Mouse (Mus musculus) CH12F3 (cell line): Measurements from ENCODE around the gene Crisp1.

Experiments used
- in situ Hi-C: fragments of 300-500 bp; cut with MboI; formaldehyde crosslinking; loops from 2 replicates; pipeline ENCODE4 v1.14.3; 2020; ENCODE audit warnings: low sequenced_read_pairs

Gene Crisp1

GRCm38 (mm10) chr17:40319062-40319461, at the start of gene Crisp1:
Crisp1 (minus strand) TSS chr17:40319207.
- in situ Hi-C loops, result no loop called here

- in situ Hi-C loops, result no loop called here
Measured at GRCm38 (mm10) chr17:40342497-40343009, 23.5 kb upstream of the Crisp1 start.

GRCm38 (mm10) chr17:40285435-40285834, 33.6 kb downstream of the Crisp1 start:
- in situ Hi-C loops, result no loop called here

DNA sequence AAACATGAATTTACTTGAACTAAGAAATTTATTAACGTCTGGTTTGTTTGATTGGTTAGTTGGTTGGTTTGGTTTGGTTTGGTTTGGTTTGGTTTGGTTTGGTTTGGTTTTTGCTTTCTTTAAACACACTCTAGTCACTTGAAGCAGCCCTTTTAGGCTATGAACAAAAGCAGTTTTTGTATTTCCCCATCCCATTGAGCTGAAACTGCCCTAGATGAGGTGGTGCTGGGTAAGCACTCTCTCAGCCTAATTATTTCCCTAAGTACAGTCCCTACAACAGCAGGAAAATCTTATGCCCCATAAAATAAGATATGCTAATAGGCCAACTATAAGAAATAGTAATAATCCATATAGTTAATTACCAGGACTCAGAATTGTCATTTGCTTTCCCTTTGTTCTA, 43.5 kb downstream of the Crisp1 start:
- in situ Hi-C loops, result no loop called here

- in situ Hi-C loops, result no loop called here
Measured at GRCm38 (mm10) chr17:40274906-40275470, 44.0 kb downstream of the Crisp1 start.

GRCm38 (mm10) chr17:40252487-40252886, 66.5 kb downstream of the Crisp1 start:
- in situ Hi-C loops, result no loop called here
